Mouse (Mus musculus): ENCODE data around the gene Slc4a5. TPM values are rescaled to one million over a fixed set of nuclear protein-coding genes. Genes with fewer than 3 reads are reported as not detected.

Gene Slc4a5
- total and polyA plus RNA-seq, 3 experiments, result 0.04 TPM; not detected in 2

- H3K27ac ChIP-seq (ENCODE audit: control insufficient read depth, low read depth, low read length), result no peak overlapping the region
- H3K9ac ChIP-seq (ENCODE audit: control insufficient read depth, low read depth, low read length, poor library complexity, severe bottlenecking), result no peak overlapping the region
- peaks cover 2 to 5% of the 10 kb centered on the region in 2 experiments; a peak in 3 of 4 replicates for H3K27me3 ChIP-seq (ENCODE audit: control insufficient read depth in 1 of 2, insufficient read depth in 2 of 2, low read length in 2 of 2)
- DNase-seq (ENCODE audit: low read depth, low spot score), result peak; percentile 13
- no peak overlapping the region for H3K4me3 ChIP-seq (ENCODE audit: control insufficient read depth in 1 of 2, insufficient read depth in 1 of 2, low read depth in 2 of 2, low read length in 2 of 2)
- TF ChIP-seq ELF1 (IDR thresholded peaks at IDR 0.05; ENCODE audit: low read depth, low read length), result no peak
- no peak for TF ChIP-seq RCOR1 (IDR thresholded peaks at IDR 0.05; ENCODE audit: low read depth, low read length)
- TF ChIP-seq ETS1 (IDR thresholded peaks at IDR 0.05; ENCODE audit: low read depth, low read length), result no peak
- no peak for TF ChIP-seq SIN3A (IDR thresholded peaks at IDR 0.05; ENCODE audit: low read length)
- TF ChIP-seq USF2 (IDR thresholded peaks at IDR 0.05; ENCODE audit: borderline replicate concordance in 1 of 2, insufficient read depth in 1 of 2, low read depth in 1 of 2, low read length in 2 of 2), result no peak
- TF ChIP-seq KAT2A (conservative IDR thresholded peaks at IDR 0.05; ENCODE audit: low read depth, low read length), result no peak
- no peak for TF ChIP-seq MEF2A (IDR thresholded peaks at IDR 0.05; ENCODE audit: extremely low read depth, insufficient replicate concordance, low read depth, low read length, poor library complexity, severe bottlenecking)
- TF ChIP-seq TCF12 (IDR thresholded peaks at IDR 0.05; ENCODE audit: low read depth, low read length), result no peak
- no peak for TF ChIP-seq MYC (IDR thresholded peaks at IDR 0.05; ENCODE audit: low read depth, low read length)
- no peak for TF ChIP-seq ZNF384 (IDR thresholded peaks at IDR 0.05; ENCODE audit: low read depth, low read length)
- H3K4me1 ChIP-seq (ENCODE audit: control insufficient read depth in 1 of 2, insufficient read depth in 2 of 2, low read length in 2 of 2), result no peaks in the 10 kb centered on the region
- no peaks in the 10 kb centered on the region for H3K36me3 ChIP-seq (ENCODE audit: control insufficient read depth in 1 of 2, insufficient read depth in 2 of 2, low read length in 2 of 2)
- no peaks in the 10 kb centered on the region for H3K79me2 ChIP-seq (ENCODE audit: control insufficient read depth, insufficient read depth, low read length, poor library complexity)
- H3K9me3 ChIP-seq (replicated peaks; ENCODE audit: insufficient read depth, low read length), result no peaks in the 10 kb centered on the region
Observed at GRCm38 (mm10) chr6:83244422-83245061, 24.9 kb downstream of the Slc4a5 start.

GRCm38 (mm10) chr6:83245134-83245533 lies 25.5 kb downstream of the Slc4a5 start:
- Histone ChIP-seq H3K36me3 (ENCODE audit: control insufficient read depth in 1 of 2, insufficient read depth in 2 of 2, low read length in 2 of 2) (no peaks in the 10 kb centered on the region), H3K4me3 (ENCODE audit: control insufficient read depth in 1 of 2, insufficient read depth in 1 of 2, low read depth in 2 of 2, low read length in 2 of 2) (no peak overlapping the region), H3K9ac (ENCODE audit: control insufficient read depth, low read depth, low read length, poor library complexity, severe bottlenecking) (no peak overlapping the region), H3K27me3 (ENCODE audit: control insufficient read depth in 1 of 2, insufficient read depth in 2 of 2, low read length in 2 of 2) (peaks cover 2 to 5% of the 10 kb centered on the region in 2 experiments; a peak in 3 of 4 replicates), H3K27ac (ENCODE audit: control insufficient read depth, low read depth, low read length) (no peak overlapping the region), H3K9me3 (replicated peaks; ENCODE audit: insufficient read depth, low read length) (no peaks in the 10 kb centered on the region), H3K4me1 (ENCODE audit: control insufficient read depth in 1 of 2, insufficient read depth in 2 of 2, low read length in 2 of 2) (no peaks in the 10 kb centered on the region), H3K79me2 (ENCODE audit: control insufficient read depth, insufficient read depth, low read length, poor library complexity) (no peaks in the 10 kb centered on the region)
- no peak for DNase-seq (ENCODE audit: low read depth, low spot score)
- no peak for TF ChIP-seq POLR2AphosphoS2 (IDR thresholded peaks at IDR 0.05; ENCODE audit: low read length)
- TF ChIP-seq ETS1 (IDR thresholded peaks at IDR 0.05; ENCODE audit: low read depth, low read length), result no peak
- no peak for TF ChIP-seq MXI1 (IDR thresholded peaks at IDR 0.05; ENCODE audit: low read depth, low read length)
- no peak for TF ChIP-seq MYC (IDR thresholded peaks at IDR 0.05; ENCODE audit: low read depth, low read length)
- no peak for TF ChIP-seq JUND (IDR thresholded peaks at IDR 0.05; ENCODE audit: low read depth, low read length)
- TF ChIP-seq SMC3 (IDR thresholded peaks at IDR 0.05; ENCODE audit: low read depth, low read length), result no peak
- TF ChIP-seq ELF1 (IDR thresholded peaks at IDR 0.05; ENCODE audit: low read depth, low read length), result no peak
- TF ChIP-seq UBTF (IDR thresholded peaks at IDR 0.05; ENCODE audit: borderline replicate concordance, insufficient read depth, low read depth, low read length), result no peak
- TF ChIP-seq GATA1 (IDR thresholded peaks at IDR 0.05; ENCODE audit: low read depth, low read length), result no peak
